ENCODE assay signal across 17 mouse cellular contexts in genomic region chr11:119217861-119218260, GRCm38 (mm10). TPM values are rescaled to one million over a fixed set of nuclear protein-coding genes. Genes with fewer than 3 reads are reported as not detected.
"Had no signal": no experiment of that assay in that cellular context is flagged by ENCODE, and none has a peak within 500 bp of the region (broad histone marks: within the 10 kb centered on the region; RNA-seq: fewer than 3 reads in every experiment).

No protein-coding gene starts in this region.

- H3K9me3 ChIP-seq: neural tube, embryonic 13.5 days; neural tube, embryonic 15.5 days; stomach, embryonic 15.5 days had no signal

- H3K9ac ChIP-seq: neural tube, embryonic 13.5 days; neural tube, embryonic 15.5 days; stomach, embryonic 15.5 days had no signal

- H3K27me3 ChIP-seq: neural tube, embryonic 13.5 days; neural tube, embryonic 15.5 days; stomach, embryonic 15.5 days had no signal

- H3K36me3 ChIP-seq: neural tube, embryonic 13.5 days; neural tube, embryonic 15.5 days; stomach, embryonic 15.5 days had no signal

- H3K4me3 ChIP-seq: neural tube, embryonic 13.5 days; neural tube, embryonic 15.5 days; stomach, embryonic 15.5 days had no signal

- DNase-seq: retina, postnatal 1 day; right cerebral cortex, adult 18-20 months; right cerebral cortex, postnatal 14 days; right cerebral cortex, postnatal 25 days; right cerebral cortex, postnatal 4 days; spleen, adult 18-20 months; thymus, adult 18-20 months; thymus, adult 2 months; thymus, postnatal 14 days; thymus, postnatal 25 days; thymus, postnatal 36 days; thymus, postnatal 4 days had no signal

- H3K27ac ChIP-seq: stomach, postnatal 0 days had no signal

- H3K4me2 ChIP-seq: neural tube, embryonic 13.5 days; neural tube, embryonic 15.5 days; stomach, embryonic 15.5 days had no signal

RNA-seq across cellular contexts. Expression of gene Ccdc40, which starts 10.5 kb away (rescaled TPM):
- total RNA-seq: neutrophil, adult 5-6 weeks had no signal
